Mouse (Mus musculus) liver, embryonic 13.5 days (tissue): ENCODE measurements at regions not wholly inside any gene's neighbourhood (a gene's known extent, or its start where the extent isn't known, plus 50 kb on each side); places are given as distances from the start of the nearest gene placed in this dataset.

Experiments
- ATAC-seq: fragments of 200-750 bp; cut with Nextera tagmentation; 2 replicates; pipeline ENCODE4 v1.8.0; 2017; ENCODE audit warnings: low read depth, mild to moderate bottlenecking, moderate number of reproducible peaks, moderate library complexity
- DNase-seq: peaks from one replicate; pipeline ENCODE4 v3.0.0; 2022
- H3K27ac ChIP-seq: fragments of 300-500 bp; sonication (generic); 2 replicates; pipeline ENCODE4 v1.5.1; 2015; ENCODE audit warnings: moderate library complexity, mild to moderate bottlenecking, inconsistent platforms
- H3K27me3 ChIP-seq: fragments of 300-500 bp; sonication (generic); 2 replicates; pipeline ENCODE4 v1.6.1; 2015; ENCODE audit warnings: mild to moderate bottlenecking, inconsistent platforms
- H3K36me3 ChIP-seq: fragments of 300-500 bp; sonication (generic); 2 replicates; pipeline ENCODE4 v1.6.1; 2015; ENCODE audit warnings: mild to moderate bottlenecking, inconsistent platforms
- H3K4me1 ChIP-seq: fragments of 300-500 bp; sonication (generic); replicated peaks from 2 replicates; pipeline ENCODE4 v1.6.1; 2015; ENCODE audit warnings: inconsistent platforms
- H3K4me2 ChIP-seq: fragments of 300-500 bp; sonication (generic); 2 replicates; pipeline ENCODE4 v1.6.1; 2015; ENCODE audit warnings: inconsistent platforms, mild to moderate bottlenecking, moderate library complexity
- H3K4me3 ChIP-seq: fragments of 300-500 bp; sonication (generic); replicated peaks from 2 replicates; pipeline ENCODE4 v1.5.1; 2015; ENCODE audit warnings: mild to moderate bottlenecking, inconsistent platforms
- H3K9ac ChIP-seq: fragments of 300-500 bp; sonication (generic); 2 replicates; pipeline ENCODE4 v1.6.1; 2015; ENCODE audit warnings: mild to moderate bottlenecking, inconsistent platforms
- H3K9me3 ChIP-seq: fragments of 300-500 bp; sonication (generic); replicated peaks from 2 replicates; pipeline ENCODE4 v1.6.1; 2016; ENCODE audit warnings: inconsistent platforms
- WGBS: fragments of 180-500 bp; shearing (Covaris S2); methylation state at CpG from one replicate; pipeline ENCODE4 v1.1.7; 2015; ENCODE audit not compliant: insufficient replicate concordance; 5-methylcytosine and 5-hydroxymethylcytosine counted together

GRCm38 (mm10) chr2:50498713-50499112 is 202.1 kb upstream of the Mmadhc start:
- no peaks in the 10 kb centered on the region for H3K4me1 ChIP-seq
- no peaks in the 10 kb centered on the region for H3K27me3 ChIP-seq
- no peak overlapping the region for H3K9ac ChIP-seq
- 62% methylated on average over 8 of the region's 8 CpGs for WGBS
- ATAC-seq (no peak), DNase-seq (no peak)
- no peak overlapping the region for H3K27ac ChIP-seq
- H3K36me3 ChIP-seq = no peaks in the 10 kb centered on the region
- no peak overlapping the region for H3K4me3 ChIP-seq
- H3K4me2 ChIP-seq = no peak overlapping the region
- no peaks in the 10 kb centered on the region for H3K9me3 ChIP-seq

DNA sequence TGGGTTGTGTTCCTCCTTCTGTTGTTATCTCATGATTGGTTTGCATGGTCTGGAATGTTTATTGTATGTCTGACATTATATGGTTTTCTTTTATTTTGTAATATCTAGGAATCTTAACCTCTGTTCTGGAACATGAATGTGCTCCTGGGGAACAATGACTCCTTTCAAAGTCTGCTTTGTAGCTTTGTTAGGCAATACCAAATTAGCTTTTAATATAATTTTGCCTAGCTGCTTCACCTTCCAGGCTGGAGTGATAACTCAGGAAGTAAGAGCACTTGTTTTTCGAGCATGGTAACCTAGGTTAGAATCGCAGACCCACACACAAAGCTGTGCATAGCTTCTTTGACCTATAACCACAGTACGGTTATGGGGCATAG is 199.4 kb upstream of the Mmadhc start:
- WGBS = 69% methylated on average over 3 of the region's 3 CpGs

GRCm38 (mm10) chr2:50495141-50496056 is 198.8 kb upstream of the Mmadhc start:
- H3K9me3 ChIP-seq = no peaks in the 10 kb centered on the region
- ATAC-seq (no peak), DNase-seq (no peak)
- 44% methylated on average over 5 of the region's 5 CpGs for WGBS
- H3K36me3 ChIP-seq = no peaks in the 10 kb centered on the region
- H3K4me3 ChIP-seq = no peak overlapping the region
- no peaks in the 10 kb centered on the region for H3K4me1 ChIP-seq
- no peaks in the 10 kb centered on the region for H3K27me3 ChIP-seq
- no peak overlapping the region for H3K27ac ChIP-seq
- H3K4me2 ChIP-seq = no peak overlapping the region
- no peak overlapping the region for H3K9ac ChIP-seq

More for the DNA sequence above, 199.4 kb upstream of the Mmadhc start:
- Histone ChIP-seq H3K27me3 (no peaks in the 10 kb centered on the region), H3K4me2 (no peak overlapping the region), H3K9me3 (no peaks in the 10 kb centered on the region), H3K36me3 (no peaks in the 10 kb centered on the region), H3K9ac (no peak overlapping the region), H3K4me1 (no peaks in the 10 kb centered on the region), H3K27ac (no peak overlapping the region), H3K4me3 (no peak overlapping the region)
- DNase-seq (no peak), ATAC-seq (no peak)

- Histone ChIP-seq H3K9me3 (no peaks in the 10 kb centered on the region), H3K27ac (no peak overlapping the region), H3K27me3 (no peaks in the 10 kb centered on the region), H3K4me3 (no peak overlapping the region), H3K9ac (no peak overlapping the region), H3K4me1 (no peaks in the 10 kb centered on the region), H3K4me2 (no peak overlapping the region), H3K36me3 (no peaks in the 10 kb centered on the region)
- no peak for DNase-seq
- WGBS = 61% methylated on average over 4 of the region's 4 CpGs
- no peak for ATAC-seq
These were observed 197.2 kb upstream of the Mmadhc start for GRCm38 (mm10) chr2:50493597-50494335.

GRCm38 (mm10) chr2:50463799-50464198 is 167.2 kb upstream of the Mmadhc start:
- no peak overlapping the region for H3K27ac ChIP-seq
- H3K4me3 ChIP-seq = no peak overlapping the region
- no peaks in the 10 kb centered on the region for H3K4me1 ChIP-seq
- ATAC-seq = no peak
- no peaks in the 10 kb centered on the region for H3K27me3 ChIP-seq
- no peak for DNase-seq
- H3K36me3 ChIP-seq = no peaks in the 10 kb centered on the region
- H3K4me2 ChIP-seq = no peak overlapping the region
- no peak overlapping the region for H3K9ac ChIP-seq
- 62% methylated on average over 4 of the region's 4 CpGs for WGBS
- H3K9me3 ChIP-seq = no peaks in the 10 kb centered on the region

DNA sequence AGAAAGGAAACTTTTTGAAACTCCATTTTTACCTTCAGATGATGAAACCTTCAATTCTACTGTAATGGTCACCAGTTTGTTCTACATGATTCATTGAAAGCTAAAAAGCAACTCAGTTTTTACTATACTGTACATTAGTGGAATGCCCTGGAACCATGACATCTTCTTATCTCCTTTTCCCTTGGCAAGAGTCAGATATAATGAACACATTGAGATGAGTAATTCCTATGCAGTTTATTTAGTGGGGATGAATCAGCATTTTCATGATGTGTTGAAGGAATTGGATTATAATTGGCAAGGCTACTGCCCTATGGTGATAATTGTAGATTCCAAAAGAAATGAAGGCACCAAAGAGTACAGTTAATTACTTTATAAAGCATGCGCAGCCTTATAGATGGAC is 165.8 kb upstream of the Mmadhc start:
- Histone ChIP-seq H3K4me3 (no peak overlapping the region), H3K9ac (no peak overlapping the region), H3K27ac (no peak overlapping the region), H3K9me3 (no peaks in the 10 kb centered on the region), H3K4me2 (no peak overlapping the region), H3K36me3 (no peaks in the 10 kb centered on the region), H3K27me3 (no peaks in the 10 kb centered on the region), H3K4me1 (no peaks in the 10 kb centered on the region)
- 77% methylated on average over 1 of the region's 1 CpGs for WGBS
- DNase-seq = no peak
- ATAC-seq = no peak

DNA sequence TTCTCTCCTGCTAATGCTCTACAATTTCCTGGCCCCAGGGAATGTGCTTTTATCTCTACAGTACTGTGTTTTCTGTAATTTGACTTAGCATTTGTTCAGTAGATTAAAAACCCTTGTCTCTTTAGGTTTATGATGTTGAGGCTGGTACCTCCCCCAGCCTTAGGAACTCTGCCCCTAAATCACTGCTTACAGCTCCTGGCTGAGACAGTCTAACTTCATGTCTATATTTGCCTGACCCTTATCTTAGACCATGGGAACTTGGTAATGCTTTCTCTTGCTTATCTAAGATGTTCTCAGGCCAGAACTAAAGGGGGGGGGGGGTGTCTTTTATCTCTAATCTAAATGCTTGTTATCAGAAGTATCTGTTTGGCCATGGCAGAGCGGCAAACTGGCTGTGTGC is 160.1 kb upstream of the Mmadhc start:
- ATAC-seq (no peak), DNase-seq (no peak)
- 30% methylated on average over 1 of the region's 1 CpGs for WGBS
- Histone ChIP-seq H3K4me3 (no peak overlapping the region), H3K9me3 (no peaks in the 10 kb centered on the region), H3K27ac (no peak overlapping the region), H3K36me3 (no peaks in the 10 kb centered on the region), H3K4me1 (no peaks in the 10 kb centered on the region), H3K9ac (no peak overlapping the region), H3K4me2 (no peak overlapping the region), H3K27me3 (no peaks in the 10 kb centered on the region)

DNA sequence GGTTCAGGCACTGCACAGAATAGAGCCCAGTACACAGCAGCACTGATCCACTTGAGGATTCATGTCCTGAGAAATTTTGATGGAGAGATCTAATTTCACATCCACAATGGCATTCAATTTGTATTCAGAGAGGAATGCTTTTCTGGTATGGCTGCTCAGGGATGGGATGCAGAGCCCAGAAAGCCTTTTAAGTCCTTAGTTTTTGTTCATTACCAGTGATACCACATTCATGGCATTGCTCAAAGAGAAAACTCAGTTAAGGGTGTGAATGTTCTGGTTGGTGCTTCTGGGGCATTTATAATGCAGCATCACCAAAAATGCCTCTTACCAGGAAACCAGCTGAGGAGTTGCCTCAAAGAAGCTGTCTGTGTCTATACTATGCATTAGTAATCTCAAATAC is 151.5 kb upstream of the Mmadhc start:
- Histone ChIP-seq H3K9ac (no peak overlapping the region), H3K36me3 (no peaks in the 10 kb centered on the region), H3K4me1 (no peaks in the 10 kb centered on the region), H3K4me3 (no peak overlapping the region), H3K4me2 (no peak overlapping the region), H3K27me3 (no peaks in the 10 kb centered on the region), H3K27ac (no peak overlapping the region), H3K9me3 (no peaks in the 10 kb centered on the region)
- DNase-seq (no peak), ATAC-seq (no peak)

- Histone ChIP-seq H3K4me2 (no peak overlapping the region), H3K4me3 (no peak overlapping the region), H3K27ac (no peak overlapping the region), H3K27me3 (no peaks in the 10 kb centered on the region), H3K36me3 (no peaks in the 10 kb centered on the region), H3K9me3 (no peaks in the 10 kb centered on the region), H3K4me1 (no peaks in the 10 kb centered on the region), H3K9ac (no peak overlapping the region)
- WGBS = 40% methylated on average over 2 of the region's 2 CpGs
- DNase-seq (no peak), ATAC-seq (no peak)
These were observed 149.4 kb upstream of the Mmadhc start for GRCm38 (mm10) chr2:50445963-50446485.

DNA sequence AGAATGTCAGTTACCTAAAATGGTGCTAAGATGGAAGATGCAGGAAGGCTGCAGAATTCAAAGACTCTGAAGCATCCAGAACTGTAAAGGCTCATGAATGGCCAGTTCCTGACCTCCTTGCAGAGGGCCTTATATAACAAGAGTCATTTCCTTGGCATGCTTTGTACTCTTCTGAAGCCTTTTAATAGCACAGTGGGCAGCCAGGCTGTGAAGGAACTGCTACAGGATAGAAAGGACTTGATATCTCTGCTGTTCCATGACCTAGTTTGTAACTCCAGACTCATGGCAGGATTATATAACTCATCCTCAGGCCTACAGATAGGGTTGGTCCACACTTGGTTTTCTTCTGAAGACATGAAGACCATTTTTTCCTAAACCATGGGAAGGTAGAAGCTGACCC is 143.7 kb upstream of the Mmadhc start:
- Histone ChIP-seq H3K4me3 (no peak overlapping the region), H3K4me2 (no peak overlapping the region), H3K27ac (no peak overlapping the region), H3K27me3 (no peaks in the 10 kb centered on the region), H3K36me3 (no peaks in the 10 kb centered on the region), H3K9me3 (no peaks in the 10 kb centered on the region), H3K4me1 (no peaks in the 10 kb centered on the region), H3K9ac (no peak overlapping the region)
- DNase-seq (no peak), ATAC-seq (no peak)

DNA sequence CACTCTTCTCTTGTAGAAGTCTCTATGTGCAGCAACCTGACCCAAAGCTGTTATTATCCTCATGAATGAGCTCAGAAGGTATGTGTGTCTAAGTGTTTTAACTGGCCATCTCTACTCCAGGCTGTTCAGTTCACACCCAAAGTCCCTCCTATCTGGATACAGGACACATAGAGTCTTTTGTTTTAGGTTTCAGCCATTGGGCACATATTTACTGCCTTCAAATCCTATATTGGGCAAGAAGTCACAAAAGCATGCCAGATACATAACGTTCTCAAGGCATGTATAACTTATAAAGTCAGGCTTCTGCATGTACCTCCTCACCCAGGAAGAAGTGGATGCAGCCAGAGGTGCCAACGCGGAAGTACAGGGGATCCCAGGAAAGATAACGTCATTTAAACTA is 136.6 kb upstream of the Mmadhc start:
- H3K36me3 ChIP-seq = no peaks in the 10 kb centered on the region
- H3K27ac ChIP-seq = no peak overlapping the region
- H3K9ac ChIP-seq = no peak overlapping the region
- DNase-seq (no peak), ATAC-seq (no peak)
- no peak overlapping the region for H3K4me3 ChIP-seq
- no peak overlapping the region for H3K4me2 ChIP-seq
- no peaks in the 10 kb centered on the region for H3K27me3 ChIP-seq
- H3K9me3 ChIP-seq = no peaks in the 10 kb centered on the region
- H3K4me1 ChIP-seq = no peaks in the 10 kb centered on the region
- WGBS = 66% methylated on average over 4 of the region's 4 CpGs

GRCm38 (mm10) chr2:50425151-50425550 is 128.6 kb upstream of the Mmadhc start:
- no peaks in the 10 kb centered on the region for H3K4me1 ChIP-seq
- H3K4me3 ChIP-seq = no peak overlapping the region
- H3K27me3 ChIP-seq = no peaks in the 10 kb centered on the region
- no peak overlapping the region for H3K27ac ChIP-seq
- H3K9me3 ChIP-seq = no peaks in the 10 kb centered on the region
- no peak overlapping the region for H3K4me2 ChIP-seq
- H3K36me3 ChIP-seq = no peaks in the 10 kb centered on the region
- no peak for ATAC-seq
- 83% methylated on average over 3 of the region's 3 CpGs for WGBS
- DNase-seq = no peak
- no peak overlapping the region for H3K9ac ChIP-seq
